In the genomic region with DNA sequence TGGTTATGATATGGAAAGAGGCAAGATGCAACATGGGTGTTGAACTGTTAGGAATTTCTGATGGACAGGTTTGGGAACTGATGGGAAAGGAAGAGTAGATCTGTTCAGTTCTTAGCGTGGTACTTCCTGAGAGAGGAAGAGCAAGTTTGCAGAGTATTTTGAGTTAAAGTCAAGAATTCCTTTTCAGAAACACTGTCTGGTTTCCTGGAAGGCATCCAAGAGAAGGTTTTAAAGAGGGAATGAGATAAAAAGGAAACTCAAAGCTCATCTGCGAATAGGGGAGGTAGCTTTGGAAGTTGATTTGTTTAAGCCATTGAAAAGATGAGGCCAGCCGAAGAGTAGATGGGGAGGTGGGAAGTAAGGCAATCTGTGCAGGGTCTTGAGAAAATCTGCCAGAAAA, we compare ENCODE assay signal across 21 mouse cellular contexts.
"Had no signal": no experiment of that assay in that cellular context is flagged by ENCODE, and none has a peak within 500 bp of the region (broad histone marks: within the 10 kb centered on the region; RNA-seq: fewer than 3 reads in every experiment).

No protein-coding gene starts in this region.

- H3K36me3 ChIP-seq: limb, embryonic 12.5 days; liver, embryonic 12.5 days; liver, embryonic 15.5 days; midbrain, embryonic 12.5 days; midbrain, embryonic 15.5 days; neural tube, embryonic 12.5 days; neural tube, embryonic 15.5 days had no signal

- DNase-seq: kidney, adult 18-20 months; kidney, adult 9 months; kidney, postnatal 14 days; layer of hippocampus, postnatal 36 days; liver; lung, adult 18-20 months; right cerebral cortex, adult 18-20 months; right cerebral cortex, postnatal 14 days; right cerebral cortex, postnatal 4 days; thymus, adult 2 months; thymus, postnatal 14 days; thymus, postnatal 4 days had no signal

- H3K27me3 ChIP-seq: limb, embryonic 12.5 days; liver, embryonic 12.5 days; liver, embryonic 15.5 days; midbrain, embryonic 12.5 days; midbrain, embryonic 15.5 days; neural tube, embryonic 12.5 days; neural tube, embryonic 15.5 days had no signal

- H3K27ac ChIP-seq: left cerebral cortex, adult 2 months; limb, embryonic 12.5 days; liver, embryonic 12.5 days; liver, embryonic 15.5 days; macrophage; midbrain, embryonic 12.5 days; midbrain, embryonic 15.5 days; neural tube, embryonic 12.5 days; neural tube, embryonic 15.5 days had no signal

- H3K4me1 ChIP-seq: limb, embryonic 12.5 days; liver, embryonic 12.5 days; liver, embryonic 15.5 days; midbrain, embryonic 12.5 days; midbrain, embryonic 15.5 days; neural tube, embryonic 12.5 days; neural tube, embryonic 15.5 days had no signal

- H3K4me2 ChIP-seq: limb, embryonic 12.5 days; liver, embryonic 12.5 days; liver, embryonic 15.5 days; midbrain, embryonic 12.5 days; midbrain, embryonic 15.5 days; neural tube, embryonic 12.5 days; neural tube, embryonic 15.5 days had no signal

- H3K9ac ChIP-seq: limb, embryonic 12.5 days; liver, embryonic 12.5 days; liver, embryonic 15.5 days; midbrain, embryonic 12.5 days; midbrain, embryonic 15.5 days; neural tube, embryonic 12.5 days; neural tube, embryonic 15.5 days had no signal

- H3K9me3 ChIP-seq: limb, embryonic 12.5 days; liver, embryonic 12.5 days; liver, embryonic 15.5 days; midbrain, embryonic 12.5 days; midbrain, embryonic 15.5 days; neural tube, embryonic 12.5 days; neural tube, embryonic 15.5 days had no signal

- ATAC-seq: liver, embryonic 12.5 days had no signal

- H3K4me3 ChIP-seq: left cerebral cortex, adult 2 months; limb, embryonic 12.5 days; liver, embryonic 12.5 days; liver, embryonic 15.5 days; midbrain, embryonic 12.5 days; midbrain, embryonic 15.5 days; neural tube, embryonic 12.5 days; neural tube, embryonic 15.5 days had no signal
